Mouse (Mus musculus) E14TG2a.4 (cell line): ENCODE measurements around the gene Ficd.

Experiments
- CTCF ChIP-seq: conservative IDR thresholded peaks from 2 replicates; pipeline ENCODE4 v1.5.1; 2014; ENCODE audit warnings: low read length
- NANOG ChIP-seq: IDR thresholded peaks from 2 replicates; pipeline ENCODE4 v1.6.1; 2014; ENCODE audit warnings: borderline replicate concordance, low read length, mixed read lengths

DNA sequence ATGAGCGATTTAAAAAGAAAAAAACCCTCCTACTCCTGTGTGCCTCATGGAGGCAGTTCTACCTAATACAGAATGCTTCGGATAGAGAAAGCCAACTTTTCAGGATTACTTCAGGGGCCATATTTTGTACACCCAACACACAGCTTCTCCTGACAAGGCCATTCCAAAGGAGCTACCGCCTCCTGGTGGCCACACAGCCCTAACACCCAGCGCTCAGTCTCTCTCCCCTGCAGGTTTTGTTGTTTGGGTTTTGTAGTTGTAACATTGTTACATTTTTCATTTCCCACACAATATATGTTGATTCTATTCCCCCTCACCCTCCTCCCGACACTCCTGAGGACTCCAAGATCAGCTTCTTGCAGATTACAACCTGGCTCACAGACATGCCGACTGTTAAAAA lies 3.4 kb upstream of the Ficd start:
- TF ChIP-seq CTCF (peak; percentile 90), NANOG (no peak)
